In the genomic region with DNA sequence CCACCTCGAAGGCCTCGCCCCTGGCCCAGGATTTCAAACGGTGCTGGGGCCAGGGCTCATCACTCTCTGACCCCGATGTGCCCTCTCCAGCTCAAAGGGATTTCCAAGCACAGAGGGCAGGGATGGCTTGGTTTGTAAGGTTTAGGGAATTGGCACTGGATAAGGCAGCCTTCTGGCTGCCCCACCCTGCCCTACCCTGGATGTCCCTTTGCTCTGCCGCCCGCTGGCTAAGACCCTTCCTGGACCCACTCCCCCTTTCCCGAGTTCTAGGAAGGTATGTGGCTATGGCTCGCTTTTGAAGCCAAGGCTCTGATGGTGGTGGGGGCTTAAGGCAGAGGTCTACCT, we compare ENCODE assay signal across 11 mouse cellular contexts. TPM values are rescaled to one million over a fixed set of nuclear protein-coding genes. Genes with fewer than 3 reads are reported as not detected.
DNase-seq lines count a peak whose midpoint lies in the region; ATAC-seq and TF ChIP-seq lines count a peak whose summit lies in the region.
"Had no signal": no experiment of that assay in that cellular context is flagged by ENCODE, and none has a peak within 500 bp of the region (broad histone marks: within the 10 kb centered on the region; RNA-seq: fewer than 3 reads in every experiment).

No protein-coding gene starts in this region.

- TF ChIP-seq CTCF in liver, postnatal 0 days (IDR thresholded peaks at IDR 0.05; ENCODE audit: low read depth) = no peak
- no peak for TF ChIP-seq CTCF in left cerebral cortex, adult 2 months (IDR thresholded peaks at IDR 0.05)

- no peak overlapping the region for H3K4me3 ChIP-seq in liver, embryonic 11.5 days (ENCODE audit: low read depth, low read length)
- no peak overlapping the region for H3K4me3 ChIP-seq in liver, postnatal 0 days (ENCODE audit: low read depth, low read length)
- H3K4me3 ChIP-seq in forebrain, embryonic 11.5 days (ENCODE audit: low read depth, low read length) = peak overlapping the region; percentile 9; the same call in 1 of the 2 replicates
- H3K4me3 ChIP-seq in intestine, embryonic 14.5 days (ENCODE audit: low read depth, low read length) = 0 out of 2 replicates have a peak overlapping the region, but pooled peaks have one; percentile 15
- no peak overlapping the region for H3K4me3 ChIP-seq in neural tube, embryonic 14.5 days (ENCODE audit: low read depth, low read length)
- no peak overlapping the region for H3K4me3 ChIP-seq in left cerebral cortex, adult 2 months

- no peak for TF ChIP-seq EP300 in liver, postnatal 0 days (IDR thresholded peaks at IDR 0.05; ENCODE audit: low read depth)

- 13% methylated on average over 8 of the region's 8 CpGs for WGBS in liver, embryonic 11.5 days
- 38% methylated on average over 8 of the region's 8 CpGs for WGBS in liver, postnatal 0 days (ENCODE audit: insufficient replicate concordance)
- WGBS in forebrain, embryonic 11.5 days = 7% methylated on average over 8 of the region's 8 CpGs
- WGBS in intestine, embryonic 14.5 days = 32% methylated on average over 8 of the region's 8 CpGs
- WGBS in neural tube, embryonic 14.5 days = 16% methylated on average over 8 of the region's 8 CpGs

- no peak for DNase-seq in liver, embryonic 11.5 days (ENCODE audit: low spot score)
- DNase-seq in liver, postnatal 0 days = no peak
- DNase-seq in forebrain, embryonic 11.5 days (ENCODE audit: low spot score) = no peak
- DNase-seq in intestine, embryonic 14.5 days (ENCODE audit: low spot score) = no peak
- no peak for DNase-seq in left cerebral cortex, adult 2 months (ENCODE audit: extremely low spot score in 1 of 2, low spot score in 2 of 2)
- no peak for DNase-seq in cerebellum, adult 11-12 months
- DNase-seq: gastrocnemius, postnatal 25 days had no signal

- peak overlapping the region; percentile 47 for H3K4me2 ChIP-seq in liver, embryonic 11.5 days
- H3K4me2 ChIP-seq in liver, postnatal 0 days (ENCODE audit: low read depth, low read length) = no peak overlapping the region
- H3K4me2 ChIP-seq in forebrain, embryonic 11.5 days (ENCODE audit: low read depth, low read length, severe bottlenecking) = peak overlapping the region; percentile 45
- peak overlapping the region; percentile 45 for H3K4me2 ChIP-seq in intestine, embryonic 14.5 days (ENCODE audit: low read length)
- peak overlapping the region; percentile 17; the same call in 1 of the 2 replicates for H3K4me2 ChIP-seq in neural tube, embryonic 14.5 days (ENCODE audit: low read depth, low read length)

- H3K9me3 ChIP-seq in liver, embryonic 11.5 days (ENCODE audit: control insufficient read depth, low read length) = no peaks in the 10 kb centered on the region
- H3K9me3 ChIP-seq in liver, postnatal 0 days (ENCODE audit: low read length) = no peaks in the 10 kb centered on the region
- peaks cover 4% of the 10 kb centered on the region; the same call in 1 of the 2 replicates for H3K9me3 ChIP-seq in forebrain, embryonic 11.5 days (ENCODE audit: control insufficient read depth, low read length)
- no peaks in the 10 kb centered on the region for H3K9me3 ChIP-seq in intestine, embryonic 14.5 days (ENCODE audit: control insufficient read depth, low read length)
- H3K9me3 ChIP-seq in neural tube, embryonic 14.5 days (ENCODE audit: control insufficient read depth, low read length) = peaks cover 6% of the 10 kb centered on the region; the same call in 1 of the 2 replicates

- no peak overlapping the region for H3K27ac ChIP-seq in liver, embryonic 11.5 days (ENCODE audit: low read depth, low read length)
- no peak overlapping the region for H3K27ac ChIP-seq in liver, postnatal 0 days (ENCODE audit: low read depth)
- peak overlapping the region; percentile 85 for H3K27ac ChIP-seq in forebrain, embryonic 11.5 days (ENCODE audit: low read depth, low read length)
- no peak overlapping the region for H3K27ac ChIP-seq in intestine, embryonic 14.5 days (ENCODE audit: low read depth)
- no peak overlapping the region for H3K27ac ChIP-seq in neural tube, embryonic 14.5 days (ENCODE audit: low read depth, low read length)
- no peak overlapping the region for H3K27ac ChIP-seq in left cerebral cortex, adult 2 months

- H3K4me1 ChIP-seq in liver, embryonic 11.5 days (replicated peaks; ENCODE audit: control insufficient read depth, insufficient read depth, low read length) = 0 out of 2 replicates have a peak, but pooled peaks cover 2% of the 10 kb centered on the region
- no peaks in the 10 kb centered on the region for H3K4me1 ChIP-seq in liver, postnatal 0 days (ENCODE audit: insufficient read depth)
- H3K4me1 ChIP-seq in forebrain, embryonic 11.5 days (replicated peaks; ENCODE audit: control insufficient read depth, insufficient read depth, low read length) = peaks cover 18% of the 10 kb centered on the region
- peaks cover 9% of the 10 kb centered on the region for H3K4me1 ChIP-seq in intestine, embryonic 14.5 days (replicated peaks; ENCODE audit: control insufficient read depth, insufficient read depth, low read length)
- peaks cover 4% of the 10 kb centered on the region; the same call in 1 of the 2 replicates for H3K4me1 ChIP-seq in neural tube, embryonic 14.5 days (ENCODE audit: control insufficient read depth, insufficient read depth, low read length)

- no peak for ATAC-seq in liver, embryonic 11.5 days (replicated peaks; ENCODE audit: low FRiP score)
- no peak for ATAC-seq in liver, postnatal 0 days
- ATAC-seq in forebrain, embryonic 11.5 days (replicated peaks; ENCODE audit: low FRiP score) = no peak
- ATAC-seq in intestine, embryonic 14.5 days (replicated peaks; ENCODE audit: low FRiP score, low TSS enrichment, low read depth) = no peak
- ATAC-seq in neural tube, embryonic 14.5 days (ENCODE audit: low read depth) = 0 out of 2 replicates have a peak, but pooled peaks have one; percentile 28
- ATAC-seq in monocyte, adult 5-6 weeks (replicated peaks; ENCODE audit: insufficient number of reproducible peaks, low FRiP score, low TSS enrichment, poor library complexity, severe bottlenecking) = no peak

- H3K9ac ChIP-seq in liver, embryonic 11.5 days (ENCODE audit: low read depth, low read length) = no peak overlapping the region
- H3K9ac ChIP-seq in liver, postnatal 0 days (replicated peaks) = no peak overlapping the region
- H3K9ac ChIP-seq in forebrain, embryonic 11.5 days (ENCODE audit: low read length) = peak overlapping the region; percentile 25; the same call in 1 of the 2 replicates
- no peak overlapping the region; the same call in 1 of the 2 replicates for H3K9ac ChIP-seq in intestine, embryonic 14.5 days (ENCODE audit: low read length)
- no peak overlapping the region for H3K9ac ChIP-seq in neural tube, embryonic 14.5 days (replicated peaks; ENCODE audit: low read depth, low read length)

- intact Hi-C loops in left cerebral cortex, adult 2 months (cut with DNase I) = no loop called here

- peaks cover 18% of the 10 kb centered on the region for H3K27me3 ChIP-seq in liver, embryonic 11.5 days (replicated peaks; ENCODE audit: control insufficient read depth, insufficient read depth, low read length)
- H3K27me3 ChIP-seq in liver, postnatal 0 days (ENCODE audit: insufficient read depth, low read length) = peaks cover 17% of the 10 kb centered on the region
- H3K27me3 ChIP-seq in forebrain, embryonic 11.5 days (ENCODE audit: control insufficient read depth, insufficient read depth, low read length) = peaks cover 7% of the 10 kb centered on the region
- H3K27me3 ChIP-seq in intestine, embryonic 14.5 days (replicated peaks; ENCODE audit: control insufficient read depth, insufficient read depth, low read length) = peaks cover 11% of the 10 kb centered on the region; the same call in 1 of the 2 replicates
- peaks cover 7% of the 10 kb centered on the region; the same call in 1 of the 2 replicates for H3K27me3 ChIP-seq in neural tube, embryonic 14.5 days (ENCODE audit: control insufficient read depth, insufficient read depth, low read length)

- H3K36me3 ChIP-seq in liver, embryonic 11.5 days (ENCODE audit: control insufficient read depth, insufficient read depth, low read length) = no peaks in the 10 kb centered on the region
- H3K36me3 ChIP-seq in liver, postnatal 0 days (replicated peaks; ENCODE audit: insufficient read depth, low read length) = no peaks in the 10 kb centered on the region
- no peaks in the 10 kb centered on the region for H3K36me3 ChIP-seq in forebrain, embryonic 11.5 days (ENCODE audit: control insufficient read depth, insufficient read depth, low read length)
- no peaks in the 10 kb centered on the region for H3K36me3 ChIP-seq in intestine, embryonic 14.5 days (ENCODE audit: control insufficient read depth, insufficient read depth, low read length)
- no peaks in the 10 kb centered on the region for H3K36me3 ChIP-seq in neural tube, embryonic 14.5 days (ENCODE audit: control insufficient read depth, insufficient read depth, low read length)
- H3K36me3 ChIP-seq: G1E had no signal

RNA-seq across cellular contexts. Expression of a gene that starts 30.4 kb away (rescaled TPM):
- 1.9 and 2.2 TPM in 2 replicates for polyA plus RNA-seq in liver, embryonic 11.5 days (2014; fragmentation: Nextera tagmentation; extraction: Ambion mirVana)
- polyA plus RNA-seq in liver, postnatal 0 days (2015; fragmentation: Nextera tagmentation; extraction: Ambion mirVana) = 6.8 and 8.2 TPM in 2 replicates
- 0.11 and 0.13 TPM in 2 replicates for polyA plus RNA-seq in forebrain, embryonic 11.5 days (2014; fragmentation: Nextera tagmentation; extraction: Ambion mirVana)
- polyA plus RNA-seq in intestine, embryonic 14.5 days (2014; fragmentation: Nextera tagmentation; extraction: Ambion mirVana) = 1.6 and 1.8 TPM in 2 replicates
- 0.28 and 0.68 TPM in 2 replicates for polyA plus RNA-seq in neural tube, embryonic 14.5 days (2014; fragmentation: Nextera tagmentation; extraction: Ambion mirVana)
- 26.6 to 48.8 TPM (median 47.3 TPM) in 3 replicates for total RNA-seq in monocyte, adult 5-6 weeks (2017)
- total RNA-seq in left cerebral cortex, adult 2 months (2021) = 1 to 10 TPM; 1.7 to 2.0 TPM
- polyA plus RNA-seq: G1E had no signal

RNA-seq across cellular contexts. Expression of a gene that starts 42.9 kb away (rescaled TPM):
- polyA plus RNA-seq in liver, embryonic 11.5 days (2014; fragmentation: Nextera tagmentation; extraction: Ambion mirVana) = not detected in 2 replicates
- polyA plus RNA-seq in liver, postnatal 0 days (2015; fragmentation: Nextera tagmentation; extraction: Ambion mirVana) = not detected in 2 replicates
- polyA plus RNA-seq in forebrain, embryonic 11.5 days (2014; fragmentation: Nextera tagmentation; extraction: Ambion mirVana) = 27.6 and 33.2 TPM in 2 replicates
- not detected in 2 replicates for polyA plus RNA-seq in intestine, embryonic 14.5 days (2014; fragmentation: Nextera tagmentation; extraction: Ambion mirVana)
- polyA plus RNA-seq in neural tube, embryonic 14.5 days (2014; fragmentation: Nextera tagmentation; extraction: Ambion mirVana) = 0.15 and 0.16 TPM in 2 replicates
- total RNA-seq in monocyte, adult 5-6 weeks (2017) = not detected in 3 replicates
- not detected for total RNA-seq in left cerebral cortex, adult 2 months (2021)
- total RNA-seq: gastrocnemius, postnatal 25 days; megakaryocyte progenitor cell, adult 5-6 weeks had no signal
- polyA plus RNA-seq: G1E had no signal

Comparison
In these comparisons a context has a peak if more than half of its experiments do, and no peak if none do; other contexts are left out.
1. H3K4me3 ChIP-seq: peak in forebrain, embryonic 11.5 days (single experiment) and intestine, embryonic 14.5 days (single experiment); none in liver, embryonic 11.5 days (single experiment), liver, postnatal 0 days (single experiment), neural tube, embryonic 14.5 days (single experiment) and left cerebral cortex, adult 2 months (single experiment).
2. RNA of a gene that starts 42.9 kb away (polyA plus RNA-seq): 27.6 to 33.2 TPM in forebrain, embryonic 11.5 days; 0.15 to 0.16 TPM in neural tube, embryonic 14.5 days, not detected in liver, embryonic 11.5 days, not detected in intestine, embryonic 14.5 days and not detected in liver, postnatal 0 days; every median in the first group is over 10 times any median in the second.